Mouse (Mus musculus): ENCODE data around the gene Rpl13a. TPM values are rescaled to one million over a fixed set of nuclear protein-coding genes. Genes with fewer than 3 reads are reported as not detected.

Rpl13a gene
- polyA plus RNA-seq, 1 experiment: 6,379 TPM

- TF ChIP-seq FOSL1 (IDR thresholded peaks at IDR 0.05; ENCODE audit: insufficient read depth, low read length, poor library complexity, severe bottlenecking) (no peak), MAX (IDR thresholded peaks at IDR 0.05) (no peak), CTCF (IDR thresholded peaks at IDR 0.05; ENCODE audit: control insufficient read depth, insufficient read depth, insufficient read length) (no peak), USF1 (IDR thresholded peaks at IDR 0.05; ENCODE audit: low read depth) (no peak), CEBPB (IDR thresholded peaks at IDR 0.05; ENCODE audit: low read depth) (no peak), MYOD1 (IDR thresholded peaks at IDR 0.05; ENCODE audit: control insufficient read depth, insufficient read length, low read depth) (no peak), MYOG (IDR thresholded peaks at IDR 0.05; ENCODE audit: control insufficient read depth, extremely low read depth, insufficient read length) (no peak)
- Histone ChIP-seq H3K4me3 (ENCODE audit: insufficient read depth, poor library complexity, severe bottlenecking) (no peak overlapping the region), H3K79me3 (ENCODE audit: low read depth) (no peaks in the 10 kb centered on the region), H3K27me3 (ENCODE audit: control insufficient read depth, insufficient read depth, insufficient read length) (peaks cover 55% of the 10 kb centered on the region), H3ac (ENCODE audit: control insufficient read depth, insufficient read length, low read depth) (no peak overlapping the region), H3K79me2 (ENCODE audit: control insufficient read depth, insufficient read depth) (no peaks in the 10 kb centered on the region), H3K36me3 (ENCODE audit: control insufficient read depth, insufficient read depth) (no peaks in the 10 kb centered on the region)
Observed at GRCm38 (mm10) chr7:45165701-45166100, 37.1 kb upstream of the Rpl13a start.

DNA sequence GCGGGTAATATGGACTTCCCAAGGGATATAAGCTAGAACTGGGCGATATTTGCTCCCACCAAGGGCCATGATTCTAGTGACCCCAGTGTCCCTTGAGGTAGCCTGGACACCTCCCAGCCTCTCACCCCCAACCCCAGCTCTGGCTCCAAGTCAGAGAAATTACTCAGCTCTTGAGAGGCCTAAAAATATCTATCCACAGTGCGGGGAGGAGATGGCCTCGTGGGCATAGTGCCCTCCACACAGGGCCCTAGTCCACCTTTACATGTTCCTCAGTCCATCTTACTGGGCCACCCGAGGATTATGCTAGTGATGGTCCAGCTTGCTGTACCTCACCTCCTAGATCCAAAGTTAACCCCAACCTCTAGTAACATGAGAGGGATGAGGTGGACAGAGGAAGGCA lies 36.3 kb upstream of the Rpl13a start:
- TF ChIP-seq MYOG (IDR thresholded peaks at IDR 0.05; ENCODE audit: control insufficient read depth, extremely low read depth, insufficient read length): no peak
- TF ChIP-seq USF1 (IDR thresholded peaks at IDR 0.05; ENCODE audit: low read depth): no peak
- TF ChIP-seq MYOD1 (IDR thresholded peaks at IDR 0.05; ENCODE audit: control insufficient read depth, insufficient read length, low read depth): no peak
- TF ChIP-seq CTCF (IDR thresholded peaks at IDR 0.05; ENCODE audit: control insufficient read depth, insufficient read depth, insufficient read length): no peak
- no peak for TF ChIP-seq FOSL1 (IDR thresholded peaks at IDR 0.05; ENCODE audit: insufficient read depth, low read length, poor library complexity, severe bottlenecking)
- no peak for TF ChIP-seq CEBPB (IDR thresholded peaks at IDR 0.05; ENCODE audit: low read depth)
- TF ChIP-seq MAX (IDR thresholded peaks at IDR 0.05): no peak
- no peaks in the 10 kb centered on the region for H3K79me2 ChIP-seq (ENCODE audit: control insufficient read depth, insufficient read depth)
- H3K36me3 ChIP-seq (ENCODE audit: control insufficient read depth, insufficient read depth): no peaks in the 10 kb centered on the region
- H3ac ChIP-seq (ENCODE audit: control insufficient read depth, insufficient read length, low read depth): no peak overlapping the region
- H3K79me3 ChIP-seq (ENCODE audit: low read depth): no peaks in the 10 kb centered on the region
- peaks cover 52% of the 10 kb centered on the region for H3K27me3 ChIP-seq (ENCODE audit: control insufficient read depth, insufficient read depth, insufficient read length)
- no peak overlapping the region for H3K4me3 ChIP-seq (ENCODE audit: insufficient read depth, poor library complexity, severe bottlenecking)

DNA sequence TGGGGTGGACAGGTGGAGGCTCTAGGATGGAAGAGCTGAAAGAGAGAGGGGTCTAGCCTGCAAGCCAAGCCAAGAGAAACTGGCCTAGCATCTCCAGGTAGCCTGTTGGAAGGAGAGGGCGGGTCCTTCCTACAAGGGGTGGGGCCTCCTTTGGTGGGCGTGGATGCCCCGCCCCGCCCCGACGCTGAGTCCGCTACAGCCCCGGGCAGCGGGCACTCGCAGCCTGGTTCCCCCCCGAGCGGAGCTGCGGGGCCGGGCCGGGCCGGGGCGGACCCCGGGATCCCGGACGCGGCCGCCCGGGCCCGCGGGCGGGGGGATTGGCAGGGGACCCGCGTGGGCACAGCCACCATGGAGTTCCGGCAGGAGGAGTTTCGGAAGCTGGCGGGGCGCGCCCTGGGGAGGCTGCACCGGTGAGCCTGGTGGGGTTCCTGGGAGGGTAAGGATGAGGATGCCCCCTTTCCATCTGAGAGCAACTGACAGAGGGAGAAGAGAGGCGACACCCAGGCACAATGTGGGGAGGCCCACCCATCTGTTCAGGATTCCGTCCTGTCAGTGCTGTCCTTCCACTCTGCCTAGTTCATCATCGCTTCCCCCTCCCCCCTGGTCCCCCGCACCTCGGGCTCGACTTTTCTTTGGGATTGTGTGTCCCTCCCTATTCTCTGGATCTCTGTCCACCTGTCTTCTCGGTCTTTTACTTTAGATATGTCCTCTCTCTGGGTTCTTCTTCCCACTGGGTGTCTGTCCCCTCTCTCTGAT lies 35.4 kb upstream of the Rpl13a start, which contains the start of gene Slc17a7:
Slc17a7 (plus strand) TSS at position 215 of the 756 bp plus-strand sequence.
- Histone ChIP-seq H3K27me3 (ENCODE audit: control insufficient read depth, insufficient read depth, insufficient read length) (peaks cover 45% of the 10 kb centered on the region), H3ac (ENCODE audit: control insufficient read depth, insufficient read length, low read depth) (peak within 1 kb of the TSS; percentile 33), H3K79me3 (ENCODE audit: low read depth) (no peaks in the 10 kb centered on the region), H3K79me2 (ENCODE audit: control insufficient read depth, insufficient read depth) (no peaks in the 10 kb centered on the region), H3K4me3 (ENCODE audit: insufficient read depth, poor library complexity, severe bottlenecking) (no peak within 1 kb of the TSS), H3K36me3 (ENCODE audit: control insufficient read depth, insufficient read depth) (no peaks in the 10 kb centered on the region)
- TF ChIP-seq FOSL1 (IDR thresholded peaks at IDR 0.05; ENCODE audit: insufficient read depth, low read length, poor library complexity, severe bottlenecking): no peak
- no peak for TF ChIP-seq CTCF (IDR thresholded peaks at IDR 0.05; ENCODE audit: control insufficient read depth, insufficient read depth, insufficient read length)
- no peak for TF ChIP-seq USF1 (IDR thresholded peaks at IDR 0.05; ENCODE audit: low read depth)
- TF ChIP-seq CEBPB (IDR thresholded peaks at IDR 0.05; ENCODE audit: low read depth): no peak
- TF ChIP-seq MYOG (IDR thresholded peaks at IDR 0.05; ENCODE audit: control insufficient read depth, extremely low read depth, insufficient read length): no peak

GRCm38 (mm10) chr7:45162996-45163615 lies 34.5 kb upstream of the Rpl13a start:
- Histone ChIP-seq H3K79me2 (ENCODE audit: control insufficient read depth, insufficient read depth) (no peaks in the 10 kb centered on the region), H3K27me3 (ENCODE audit: control insufficient read depth, insufficient read depth, insufficient read length) (peaks cover 37% of the 10 kb centered on the region), H3K36me3 (ENCODE audit: control insufficient read depth, insufficient read depth) (no peaks in the 10 kb centered on the region), H3ac (ENCODE audit: control insufficient read depth, insufficient read length, low read depth) (no peak overlapping the region), H3K4me3 (ENCODE audit: insufficient read depth, poor library complexity, severe bottlenecking) (no peak overlapping the region), H3K79me3 (ENCODE audit: low read depth) (no peaks in the 10 kb centered on the region)
- no peak for TF ChIP-seq MAX (IDR thresholded peaks at IDR 0.05)
- no peak for TF ChIP-seq USF1 (IDR thresholded peaks at IDR 0.05; ENCODE audit: low read depth)
- TF ChIP-seq FOSL1 (IDR thresholded peaks at IDR 0.05; ENCODE audit: insufficient read depth, low read length, poor library complexity, severe bottlenecking): no peak
- TF ChIP-seq CEBPB (IDR thresholded peaks at IDR 0.05; ENCODE audit: low read depth): no peak
- TF ChIP-seq CTCF (IDR thresholded peaks at IDR 0.05; ENCODE audit: control insufficient read depth, insufficient read depth, insufficient read length): no peak
- TF ChIP-seq MYOD1 (IDR thresholded peaks at IDR 0.05; ENCODE audit: control insufficient read depth, insufficient read length, low read depth): no peak
- TF ChIP-seq MYOG (IDR thresholded peaks at IDR 0.05; ENCODE audit: control insufficient read depth, extremely low read depth, insufficient read length): no peak

DNA sequence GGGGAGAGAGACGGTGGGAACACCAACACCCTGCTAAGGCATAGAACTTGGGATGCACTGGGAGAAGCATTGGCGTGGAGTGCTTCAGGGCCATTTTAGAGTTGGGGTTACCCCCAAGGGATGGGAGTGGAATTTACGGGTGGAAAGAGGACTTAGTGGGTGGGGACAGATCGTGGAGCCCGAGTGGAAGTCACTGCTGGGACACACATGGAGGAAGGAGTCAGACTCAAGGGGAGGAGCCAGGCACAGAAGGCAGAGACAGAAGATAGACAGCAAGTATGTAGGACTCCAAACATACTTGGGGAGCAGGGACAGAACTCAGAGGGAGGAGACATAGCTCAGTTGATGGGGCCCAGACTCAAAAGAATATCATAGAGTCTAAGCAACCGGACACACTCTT lies 34.0 kb upstream of the Rpl13a start:
- no peaks in the 10 kb centered on the region for H3K36me3 ChIP-seq (ENCODE audit: control insufficient read depth, insufficient read depth)
- H3K27me3 ChIP-seq (ENCODE audit: control insufficient read depth, insufficient read depth, insufficient read length): peaks cover 31% of the 10 kb centered on the region
- no peak overlapping the region for H3K4me3 ChIP-seq (ENCODE audit: insufficient read depth, poor library complexity, severe bottlenecking)
- no peak overlapping the region for H3ac ChIP-seq (ENCODE audit: control insufficient read depth, insufficient read length, low read depth)
- H3K79me2 ChIP-seq (ENCODE audit: control insufficient read depth, insufficient read depth): no peaks in the 10 kb centered on the region
- TF ChIP-seq CEBPB (IDR thresholded peaks at IDR 0.05; ENCODE audit: low read depth) (no peak), FOSL1 (IDR thresholded peaks at IDR 0.05; ENCODE audit: insufficient read depth, low read length, poor library complexity, severe bottlenecking) (no peak), MAX (IDR thresholded peaks at IDR 0.05) (no peak), USF1 (IDR thresholded peaks at IDR 0.05; ENCODE audit: low read depth) (no peak), MYOD1 (IDR thresholded peaks at IDR 0.05; ENCODE audit: control insufficient read depth, insufficient read length, low read depth) (no peak), CTCF (IDR thresholded peaks at IDR 0.05; ENCODE audit: control insufficient read depth, insufficient read depth, insufficient read length) (no peak)
- no peaks in the 10 kb centered on the region for H3K79me3 ChIP-seq (ENCODE audit: low read depth)
